Comparison of ENCODE assay signal across 22 mouse cellular contexts in the genomic region with DNA sequence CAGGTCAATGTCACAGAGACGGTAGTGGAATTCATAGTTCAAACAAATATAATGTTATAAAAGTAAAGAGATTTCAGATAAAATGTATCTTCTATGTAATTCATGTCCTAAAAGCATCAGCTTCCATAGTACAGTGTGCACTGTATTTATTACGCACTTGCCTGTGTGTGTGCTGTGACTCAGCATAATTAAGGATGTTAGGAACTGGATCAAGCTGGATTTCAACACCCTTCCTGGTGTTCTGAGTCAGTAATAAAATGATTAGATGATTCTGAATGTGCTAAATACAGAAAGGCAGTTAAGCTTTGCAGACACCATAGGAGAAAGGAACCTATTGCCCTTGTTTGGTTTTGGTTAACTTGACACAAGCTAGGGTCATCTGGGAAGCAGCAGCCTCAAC. TPM values are rescaled to one million over a fixed set of nuclear protein-coding genes. Genes with fewer than 3 reads are reported as not detected.
A peak's percentile ranks its signal among the peaks of the same experiment; 100 is the strongest.
DNase-seq lines count a peak whose midpoint lies in the region; ATAC-seq and TF ChIP-seq lines count a peak whose summit lies in the region.
"Had no signal": no experiment of that assay in that cellular context is flagged by ENCODE, and none has a peak within 500 bp of the region (broad histone marks: within the 10 kb centered on the region; RNA-seq: fewer than 3 reads in every experiment).

No protein-coding gene starts in this region.

- TF ChIP-seq CTCF in Patski (IDR thresholded peaks at IDR 0.05): no peak
- TF ChIP-seq CTCF in embryonic fibroblast, embryonic 13.5 days (IDR thresholded peaks at IDR 0.05; ENCODE audit: borderline replicate concordance, insufficient read depth, low read length): no peak

- H3K4me3 ChIP-seq in embryonic fibroblast, embryonic 13.5 days (ENCODE audit: insufficient read depth, low read length): no peak overlapping the region
- H3K4me3 ChIP-seq: embryonic facial prominence, embryonic 10.5 days; embryonic facial prominence, embryonic 13.5 days; hindbrain, embryonic 12.5 days; intestine, embryonic 15.5 days had no signal

- H3K27me3 ChIP-seq in Patski: no peaks in the 10 kb centered on the region
- H3K27me3 ChIP-seq: embryonic facial prominence, embryonic 13.5 days; hindbrain, embryonic 12.5 days; intestine, embryonic 15.5 days had no signal

- H3K27ac ChIP-seq in embryonic fibroblast, embryonic 13.5 days (ENCODE audit: insufficient read depth, low read length): peak overlapping the region; percentile 56; the same call in 1 of the 2 replicates
- H3K27ac ChIP-seq: embryonic facial prominence, embryonic 10.5 days; embryonic facial prominence, embryonic 13.5 days; hindbrain, embryonic 12.5 days; intestine, embryonic 15.5 days had no signal

- no peak for TF ChIP-seq POLR2A in embryonic fibroblast, embryonic 13.5 days (IDR thresholded peaks at IDR 0.05; ENCODE audit: low read depth, low read length)

- no peak for DNase-seq in Patski (ENCODE audit: low read depth, low spot score)
- DNase-seq in adrenal gland, adult 8-10 months: no peak
- DNase-seq in frontal cortex, adult 2 months (ENCODE audit: extremely low spot score in 1 of 2, low spot score in 1 of 2): no peak
- DNase-seq in ovary, postnatal 14 days (ENCODE audit: low spot score): no peak
- DNase-seq: adrenal gland, postnatal 14 days; cerebellum, adult 11-12 months; cerebellum, adult 8-10 months; cerebellum, postnatal 10 days; cerebellum, postnatal 36 days; embryo, embryonic 11 days; forebrain, postnatal 0 days; gastrocnemius, postnatal 14 days; heart, adult 11 months had no signal

- CTCF ChIA-PET in Patski (lab: Charles Lee): interaction anchor here (1.1 to 1.4 kb wide), 3 partner anchors 11 to 21 kb away, joined by 3 to 4 read pairs (median 3); no protein-coding TSS in a partner anchor

- POLR2A ChIA-PET in Patski (lab: Charles Lee): interaction anchor here (1.3 kb wide), 1 partner anchor 11 kb away, joined by 3 read pairs; no protein-coding TSS in a partner anchor

- H3K4me1 ChIP-seq in embryonic fibroblast, embryonic 13.5 days (ENCODE audit: control insufficient read depth, insufficient read depth, low read length): peaks cover 14% of the 10 kb centered on the region
- H3K4me1 ChIP-seq: intestine, embryonic 15.5 days had no signal

- ATAC-seq in Patski: peak; percentile 70
- ATAC-seq in megakaryocyte progenitor cell, adult 5-6 weeks (replicated peaks; ENCODE audit: poor library complexity): 0 out of 2 replicates have a peak, but pooled peaks have one; percentile 34
- ATAC-seq: CD4-positive, CD25-positive, alpha-beta regulatory T cell, adult 4 months; forebrain, embryonic 14.5 days; forebrain, postnatal 0 days; hindbrain, embryonic 16.5 days; intestine, embryonic 15.5 days had no signal

- in situ Hi-C loops in Patski (cut with MboI; ENCODE audit: low pct_unique_long_range_greater_than_20kb): no loop called here

RNA-seq across cellular contexts. Expression of a gene that starts 21.5 kb away (rescaled TPM):
- 65.5 TPM for polyA plus RNA-seq in Patski (2021)
- polyA plus RNA-seq in embryonic fibroblast, embryonic 13.5 days (2011; ENCODE audit: insufficient read length, low read depth, missing spikeins): 95.1 and 118 TPM in 2 replicates
- total RNA-seq in megakaryocyte progenitor cell, adult 5-6 weeks (2015): 4.1 and 4.5 TPM in 2 replicates
- total RNA-seq in megakaryocyte progenitor cell, adult 5-6 weeks (2017): 3.4 and 3.5 TPM in 2 replicates
- total RNA-seq in adrenal gland, adult 8-10 months (2022): 10 to 100 TPM; 21.9 to 29.1 (median 26.2) TPM
- polyA plus RNA-seq in frontal cortex, adult 2 months (2012; rRNA removed): 35.5 and 36.6 TPM in 2 replicates
